Mouse (Mus musculus): ENCODE measurements around the gene Asb18. TPM values are rescaled to one million over a fixed set of nuclear protein-coding genes. Genes with fewer than 3 reads are reported as not detected.

Gene Asb18
- total and polyA plus RNA-seq, 3 experiments, result not detected

DNA sequence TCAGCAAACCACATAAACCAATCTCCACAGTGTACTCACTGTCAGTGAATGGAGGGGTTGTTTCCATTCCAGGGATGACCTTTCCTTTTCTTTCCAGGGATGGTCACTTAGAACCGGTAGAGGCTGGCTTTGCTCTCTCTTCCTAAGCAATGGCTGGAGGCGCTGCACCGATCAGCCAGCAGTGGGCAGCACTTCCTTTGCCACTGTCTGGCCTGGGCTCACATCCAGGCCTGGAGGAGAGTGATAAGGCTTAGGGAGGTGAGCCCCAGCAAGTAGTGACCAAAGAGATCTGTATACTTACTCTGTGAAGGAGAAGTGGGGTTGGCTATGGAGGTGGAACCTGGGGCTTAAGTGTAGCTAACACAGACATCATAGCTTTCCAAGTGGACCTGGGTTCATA is 12.5 kb upstream of the Asb18 start:
- H3K27me3 ChIP-seq (ENCODE audit: control insufficient read depth in 1 of 2, insufficient read depth in 2 of 2, low read length in 2 of 2), result no peaks in the 10 kb centered on the region
- no peaks in the 10 kb centered on the region for H3K4me1 ChIP-seq (ENCODE audit: control insufficient read depth in 1 of 2, insufficient read depth in 2 of 2, low read length in 2 of 2)
- TF ChIP-seq TAL1 (IDR thresholded peaks at IDR 0.05; ENCODE audit: low read length) (no peak), UBTF (IDR thresholded peaks at IDR 0.05; ENCODE audit: borderline replicate concordance, insufficient read depth, low read depth, low read length) (no peak), TCF12 (IDR thresholded peaks at IDR 0.05; ENCODE audit: low read depth, low read length) (no peak), SMC3 (IDR thresholded peaks at IDR 0.05; ENCODE audit: low read depth, low read length) (no peak), RCOR1 (IDR thresholded peaks at IDR 0.05; ENCODE audit: low read depth, low read length) (no peak), ZKSCAN1 (IDR thresholded peaks at IDR 0.05; ENCODE audit: low read depth, low read length) (no peak), KAT2A (conservative IDR thresholded peaks at IDR 0.05; ENCODE audit: low read depth, low read length) (no peak), POLR2AphosphoS2 (IDR thresholded peaks at IDR 0.05; ENCODE audit: low read length) (no peak), POLR2AphosphoS5 (IDR thresholded peaks at IDR 0.05; ENCODE audit: borderline replicate concordance, low read depth, low read length) (no peak), CHD2 (IDR thresholded peaks at IDR 0.05; ENCODE audit: low read length) (no peak), JUND (IDR thresholded peaks at IDR 0.05; ENCODE audit: low read depth, low read length) (no peak), ZC3H11A (IDR thresholded peaks at IDR 0.05; ENCODE audit: low read depth, low read length) (no peak), SIN3A (IDR thresholded peaks at IDR 0.05; ENCODE audit: low read length) (no peak), MYB (IDR thresholded peaks at IDR 0.05; ENCODE audit: low read depth, low read length) (no peak), BHLHE40 (IDR thresholded peaks at IDR 0.05; ENCODE audit: borderline replicate concordance, low read depth, low read length) (no peak), GATA1 (IDR thresholded peaks at IDR 0.05; ENCODE audit: low read depth, low read length) (no peak), MEF2A (IDR thresholded peaks at IDR 0.05; ENCODE audit: extremely low read depth, insufficient replicate concordance, low read depth, low read length, poor library complexity, severe bottlenecking) (no peak), ZNF384 (IDR thresholded peaks at IDR 0.05; ENCODE audit: low read depth, low read length) (no peak), ETS1 (IDR thresholded peaks at IDR 0.05; ENCODE audit: low read depth, low read length) (no peak), ZMIZ1 (IDR thresholded peaks at IDR 0.05; ENCODE audit: low read depth, low read length) (no peak)
- H3K9me3 ChIP-seq (replicated peaks; ENCODE audit: insufficient read depth, low read length), result no peaks in the 10 kb centered on the region
- DNase-seq (ENCODE audit: low read depth, low spot score), result no peak
- H3K4me3 ChIP-seq (ENCODE audit: control insufficient read depth in 1 of 2, insufficient read depth in 1 of 2, low read depth in 2 of 2, low read length in 2 of 2), result no peak overlapping the region
- no peak overlapping the region for H3K9ac ChIP-seq (ENCODE audit: control insufficient read depth, low read depth, low read length, poor library complexity, severe bottlenecking)
- no peaks in the 10 kb centered on the region for H3K36me3 ChIP-seq (ENCODE audit: control insufficient read depth in 1 of 2, insufficient read depth in 2 of 2, low read length in 2 of 2)
- no peak overlapping the region for H3K27ac ChIP-seq (ENCODE audit: control insufficient read depth, low read depth, low read length)
- no peaks in the 10 kb centered on the region for H3K79me2 ChIP-seq (ENCODE audit: control insufficient read depth, insufficient read depth, low read length, poor library complexity)

- H3K9me3 ChIP-seq (replicated peaks; ENCODE audit: insufficient read depth, low read length), result no peaks in the 10 kb centered on the region
- H3K27me3 ChIP-seq (ENCODE audit: control insufficient read depth in 1 of 2, insufficient read depth in 2 of 2, low read length in 2 of 2), result no peaks in the 10 kb centered on the region
- no peak overlapping the region for H3K9ac ChIP-seq (ENCODE audit: control insufficient read depth, low read depth, low read length, poor library complexity, severe bottlenecking)
- no peaks in the 10 kb centered on the region for H3K36me3 ChIP-seq (ENCODE audit: control insufficient read depth in 1 of 2, insufficient read depth in 2 of 2, low read length in 2 of 2)
- no peak for DNase-seq (ENCODE audit: low read depth, low spot score)
- TF ChIP-seq JUND (IDR thresholded peaks at IDR 0.05; ENCODE audit: low read depth, low read length) (no peak), BHLHE40 (IDR thresholded peaks at IDR 0.05; ENCODE audit: borderline replicate concordance, low read depth, low read length) (no peak), USF1 (IDR thresholded peaks at IDR 0.05; ENCODE audit: low read depth, low read length) (no peak), MAZ (IDR thresholded peaks at IDR 0.05; ENCODE audit: low read depth, low read length) (no peak)
- H3K27ac ChIP-seq (ENCODE audit: control insufficient read depth, low read depth, low read length), result no peak overlapping the region
- H3K4me1 ChIP-seq (ENCODE audit: control insufficient read depth in 1 of 2, insufficient read depth in 2 of 2, low read length in 2 of 2), result no peaks in the 10 kb centered on the region
- H3K4me3 ChIP-seq (ENCODE audit: control insufficient read depth in 1 of 2, insufficient read depth in 1 of 2, low read depth in 2 of 2, low read length in 2 of 2), result no peak overlapping the region
- H3K79me2 ChIP-seq (ENCODE audit: control insufficient read depth, insufficient read depth, low read length, poor library complexity), result no peaks in the 10 kb centered on the region
Observed at GRCm38 (mm10) chr1:90020336-90020735, 5.9 kb upstream of the Asb18 start.
